Mouse (Mus musculus) lung, postnatal 36 days (tissue): ENCODE results near the gene Grwd1.

Experiments
- DNase-seq: peaks from one replicate; pipeline ENCODE4 v3.0.0; 2022; ENCODE audit warnings: mixed read lengths

The Grwd1 gene

DNA sequence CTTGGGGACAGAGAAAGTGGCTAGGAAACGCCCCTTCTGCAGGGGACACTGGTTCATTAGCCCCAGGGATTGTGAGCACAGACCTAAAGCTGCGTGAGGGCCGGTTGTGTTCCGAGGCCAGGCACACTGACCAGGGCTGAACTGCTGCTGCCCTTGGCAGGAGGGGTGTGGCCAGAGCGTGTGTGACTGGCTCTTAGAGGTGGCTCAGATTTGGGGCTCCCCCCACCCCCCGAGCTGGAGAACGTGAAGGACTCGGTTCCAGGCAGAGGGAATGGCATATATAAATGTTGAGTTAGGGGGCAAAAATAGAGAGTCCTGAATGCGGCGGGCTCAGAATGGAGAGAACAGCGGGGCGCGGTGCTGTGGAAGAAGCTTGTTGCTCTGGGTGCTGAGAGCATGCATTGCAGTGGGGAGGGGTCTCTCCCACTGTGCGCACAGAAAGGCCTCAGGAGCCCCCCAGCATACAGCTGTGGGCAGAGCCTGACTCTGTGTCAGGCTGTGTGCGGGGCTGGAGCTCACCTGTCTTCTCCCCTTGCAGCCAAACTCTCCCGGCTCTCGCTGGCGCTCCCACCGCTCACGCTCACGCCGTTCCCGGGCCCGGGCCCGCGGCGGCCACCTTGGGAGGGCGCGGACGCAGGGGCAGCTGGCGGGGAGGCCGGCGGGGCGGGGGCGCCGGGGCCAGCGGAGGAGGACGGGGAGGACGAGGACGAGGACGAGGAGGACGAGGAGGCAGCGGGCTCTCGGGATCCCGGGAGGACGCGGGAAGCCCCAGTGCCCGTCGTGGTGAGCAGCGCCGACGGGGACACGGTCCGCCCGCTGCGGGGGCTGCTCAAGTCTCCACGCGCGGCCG is 32.9 kb downstream of the Grwd1 start:
- DNase-seq, result no peak

DNA sequence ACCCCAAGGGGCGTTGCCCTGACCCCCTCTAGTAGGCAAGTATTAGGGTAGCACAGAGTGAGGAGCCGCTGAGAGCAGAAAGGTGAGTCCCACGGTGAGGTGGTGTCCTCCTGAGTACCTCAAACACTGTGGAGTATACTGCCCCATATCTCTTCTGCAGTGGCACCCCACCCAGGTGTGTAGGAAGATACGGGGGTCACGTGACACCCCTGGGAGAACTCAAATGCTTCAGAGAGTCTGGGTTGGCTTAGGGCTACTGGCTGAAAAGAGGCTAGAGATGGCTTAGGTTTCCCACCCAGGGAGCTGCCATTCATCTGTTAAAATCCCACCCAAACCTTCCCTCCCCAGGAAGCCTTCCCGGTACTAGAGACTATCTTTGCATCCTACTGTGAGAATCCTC is 33.8 kb downstream of the Grwd1 start:
- DNase-seq, result no peak

GRCm38 (mm10) chr7:45794971-45795370 is 35.8 kb downstream of the Grwd1 start:
- DNase-seq, result no peak

DNA sequence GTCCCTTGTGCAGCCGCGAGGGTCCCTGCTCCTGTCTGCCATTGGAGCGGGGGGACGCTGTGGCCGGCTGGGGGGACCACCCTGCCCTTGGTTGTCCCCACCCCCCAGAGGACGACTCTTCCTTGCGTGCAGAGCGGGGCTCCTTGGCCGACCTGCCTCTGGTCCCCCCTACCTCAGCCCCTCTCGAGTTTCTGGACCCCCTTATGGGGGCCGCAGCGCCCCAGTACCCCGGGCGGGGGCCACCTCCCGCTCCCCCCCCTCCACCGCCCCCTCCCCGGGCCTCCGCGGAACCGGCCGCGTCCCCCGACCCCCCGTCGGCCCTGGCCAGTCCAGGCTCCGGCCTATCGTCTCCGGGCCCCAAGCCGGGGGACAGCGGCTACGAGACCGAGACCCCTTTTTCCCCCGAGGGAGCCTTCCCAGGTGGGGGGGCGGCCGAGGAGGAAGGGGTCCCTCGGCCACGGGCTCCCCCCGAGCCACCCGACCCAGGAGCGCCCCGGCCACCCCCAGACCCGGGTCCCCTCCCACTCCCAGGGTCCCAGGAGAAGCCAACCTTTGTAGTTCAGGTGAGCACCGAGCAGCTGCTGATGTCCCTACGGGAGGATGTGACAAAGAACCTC is 36.7 kb downstream of the Grwd1 start:
- no peak for DNase-seq

- DNase-seq, result no peak
These were observed 37.5 kb downstream of the Grwd1 start for GRCm38 (mm10) chr7:45793240-45793639.

- DNase-seq, result no peak
These were observed 38.8 kb downstream of the Grwd1 start for GRCm38 (mm10) chr7:45791756-45792490.

- no peak for DNase-seq
These were observed 40.0 kb downstream of the Grwd1 start for GRCm38 (mm10) chr7:45790721-45791120.

DNA sequence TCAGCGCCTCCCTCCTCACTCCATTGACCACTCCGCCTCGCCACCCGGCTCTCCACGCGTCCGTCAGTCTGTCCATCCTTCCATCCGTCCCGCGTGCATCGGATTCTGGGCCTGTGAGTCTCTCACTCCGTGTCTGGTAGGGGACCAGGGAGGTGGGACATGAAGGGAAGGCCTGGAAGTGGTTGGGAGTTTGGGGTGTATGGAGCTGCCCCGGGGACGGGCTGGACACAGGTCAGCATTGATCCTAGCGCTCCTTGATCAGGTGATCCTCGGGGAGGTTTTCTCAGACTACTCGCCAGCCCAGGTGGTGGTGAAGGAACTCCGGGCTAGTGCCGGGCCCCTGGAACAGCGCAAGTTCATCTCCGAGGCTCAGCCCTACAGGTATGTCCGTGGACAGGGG is 43.1 kb downstream of the Grwd1 start:
- DNase-seq, result no peak

GRCm38 (mm10) chr7:45786661-45787413 is 43.9 kb downstream of the Grwd1 start:
- no peak for DNase-seq

- no peak for DNase-seq
These were observed 44.6 kb downstream of the Grwd1 start for GRCm38 (mm10) chr7:45786136-45786578.

DNA sequence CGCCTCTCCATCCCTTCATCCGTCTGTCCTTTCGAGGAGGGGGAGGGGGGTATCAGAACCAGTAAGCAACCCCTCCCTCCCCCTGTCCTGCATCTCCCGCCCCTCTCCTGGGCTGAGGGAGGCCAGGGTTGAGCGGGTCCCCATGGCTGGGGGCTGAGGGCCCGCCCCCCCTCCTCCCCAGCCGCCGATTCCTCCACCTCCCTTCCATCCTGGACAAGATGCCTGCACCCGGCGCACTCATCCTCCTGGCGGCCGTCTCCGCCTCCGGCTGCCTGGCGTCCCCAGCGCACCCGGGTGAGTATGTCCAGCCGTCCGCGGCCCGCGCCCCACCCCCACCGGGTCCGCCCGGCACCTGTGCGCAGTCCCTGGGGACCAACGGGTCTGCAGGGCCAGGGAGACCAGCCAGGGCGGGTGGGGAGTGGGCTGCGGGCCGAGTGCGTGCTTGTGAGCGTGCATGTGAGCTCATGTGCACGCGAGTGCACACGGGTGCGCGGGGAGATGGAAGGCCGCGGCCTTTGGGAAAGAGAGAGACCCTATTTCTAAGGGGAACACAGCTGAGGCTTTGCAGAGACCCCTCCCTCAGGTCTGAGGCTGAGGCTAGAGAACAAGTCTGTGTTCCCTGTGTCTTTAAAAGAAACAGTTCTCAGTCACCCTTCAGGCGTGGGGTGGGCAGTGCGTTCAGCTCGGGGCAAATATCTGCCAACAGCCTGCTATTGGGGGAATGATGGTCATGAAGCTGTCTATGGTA is 45.2 kb downstream of the Grwd1 start:
- no peak for DNase-seq

- no peak for DNase-seq
These were observed 46.0 kb downstream of the Grwd1 start, which contains the start of gene Sult2b1 for GRCm38 (mm10) chr7:45784524-45785372. Gene Sult2b1 (minus strand): TSS chr7:45784669.

GRCm38 (mm10) chr7:45783511-45784091 is 47.1 kb downstream of the Grwd1 start, which contains the start of gene Lmtk3:
Gene Lmtk3 (plus strand): TSS chr7:45783738.
- DNase-seq, result peak; percentile 85

GRCm38 (mm10) chr7:45782271-45782670 is 48.5 kb downstream of the Grwd1 start:
- no peak for DNase-seq

- DNase-seq, result no peak
These were observed 51.6 kb downstream of the Grwd1 start for GRCm38 (mm10) chr7:45779081-45779641.

DNA sequence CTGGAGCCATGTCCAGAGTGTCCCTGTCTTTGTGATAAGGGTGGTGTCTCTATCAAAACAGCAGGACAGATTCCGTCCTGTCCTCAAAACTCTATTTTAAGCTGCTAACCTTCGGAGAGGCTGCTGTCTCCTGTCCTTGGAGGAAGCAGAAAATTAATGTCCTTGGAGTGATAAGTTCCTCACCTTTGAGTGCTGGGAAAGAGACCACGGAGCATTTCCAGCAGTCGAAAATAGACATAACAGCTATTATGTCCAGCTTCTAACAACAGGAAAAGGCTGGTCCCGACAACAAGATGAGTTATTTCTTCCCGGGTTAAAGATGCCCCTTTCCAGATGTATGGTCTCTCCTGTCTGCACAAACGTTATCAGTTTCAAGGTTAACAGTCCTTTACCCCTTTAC is 55.5 kb downstream of the Grwd1 start:
- no peak for DNase-seq
